Mouse (Mus musculus): ENCODE measurements at regions not wholly inside any gene's neighbourhood (a gene's known extent, or its start where the extent isn't known, plus 50 kb on each side); places are given as distances from the start of the nearest gene placed in this dataset.

DNA sequence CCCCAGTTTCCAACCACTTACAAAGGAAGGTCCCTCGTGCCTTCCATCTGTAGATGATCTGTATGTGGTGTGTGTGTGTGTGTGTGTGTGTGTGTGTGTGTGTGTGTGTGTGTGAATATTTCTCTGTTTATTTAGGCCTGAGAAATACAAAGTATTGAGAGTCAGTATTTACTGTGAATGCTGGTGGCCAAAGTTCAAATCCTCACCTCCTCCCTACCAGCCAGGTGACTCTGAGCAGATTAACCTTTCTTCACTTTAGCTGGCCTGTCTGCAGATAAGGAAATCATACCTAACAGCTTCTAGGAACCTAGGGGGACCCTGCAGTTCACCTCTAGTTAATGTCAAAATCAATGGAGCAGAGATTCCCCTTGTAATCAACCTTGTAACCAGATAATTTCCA lies 100.9 kb upstream of the Tle3 start:
- Histone ChIP-seq H3K4me2 (ENCODE audit: insufficient read depth, low read depth, poor library complexity, severe bottlenecking) (no peak overlapping the region), H3K9me3 (replicated peaks; ENCODE audit: low read length) (no peaks in the 10 kb centered on the region), H3K36me3 (replicated peaks in 1 of 2; ENCODE audit: control insufficient read depth in 1 of 2, insufficient read depth in 1 of 2, low read length in 1 of 2) (no peaks in the 10 kb centered on the region), H3K79me2 (replicated peaks; ENCODE audit: control insufficient read depth, extremely low read depth, insufficient read depth, poor library complexity, severe bottlenecking) (no peaks in the 10 kb centered on the region), H3K4me3 (replicated peaks in 1 of 3; ENCODE audit: low read depth in 2 of 3, low read length in 2 of 3, poor library complexity in 1 of 3) (no peak overlapping the region), H3K27me3 (replicated peaks) (peaks cover 1% of the 10 kb centered on the region), H3K27ac (ENCODE audit: insufficient read depth, low read depth) (no peak overlapping the region), H3K4me1 (ENCODE audit: control insufficient read depth in 1 of 2, insufficient read depth in 2 of 2) (peaks cover 15 to 36% of the 10 kb centered on the region in 2 experiments), H3K9ac (ENCODE audit: insufficient read depth, low read depth) (no peak overlapping the region)
- in situ Hi-C loops (cut with MboI; ENCODE audit: low pct_ligation_motif_present, low pct_unique_long_range_greater_than_20kb, low sequenced_read_pairs) = no loop called here
- dilution Hi-C loops (cut with MboI; ENCODE audit: extremely low pct_ligation_motif_present, extremely low pct_unique_long_range_greater_than_20kb, low sequenced_read_pairs) = no loop called here
- DNase-seq (ENCODE audit: extremely low read depth) = no peak
- TF ChIP-seq MXI1 (IDR thresholded peaks at IDR 0.05; ENCODE audit: low read depth, low read length) (no peak), CHD1 (IDR thresholded peaks at IDR 0.05; ENCODE audit: low read depth, low read length) (no peak), NELFE (IDR thresholded peaks at IDR 0.05; ENCODE audit: low read depth, low read length) (no peak), ELF1 (IDR thresholded peaks at IDR 0.05; ENCODE audit: low read depth, low read length) (no peak), MAX (IDR thresholded peaks at IDR 0.05; ENCODE audit: low read length) (no peak), MAZ (IDR thresholded peaks at IDR 0.05; ENCODE audit: low read depth, low read length) (no peak), E2F4 (IDR thresholded peaks at IDR 0.05; ENCODE audit: insufficient replicate concordance, low read depth, low read length) (no peak), PAX5 (IDR thresholded peaks at IDR 0.05; ENCODE audit: low read length) (no peak), MEF2A (IDR thresholded peaks at IDR 0.05; ENCODE audit: borderline replicate concordance, low read depth, low read length) (no peak), EP300 (IDR thresholded peaks at IDR 0.05; ENCODE audit: low read length) (no peak), TCF12 (IDR thresholded peaks at IDR 0.05; ENCODE audit: low read depth, low read length) (no peak), JUND (conservative IDR thresholded peaks at IDR 0.05; ENCODE audit: low read depth, low read length) (no peak), MAFK (IDR thresholded peaks at IDR 0.05; ENCODE audit: insufficient replicate concordance, low read length) (no peak), ZKSCAN1 (IDR thresholded peaks at IDR 0.05; ENCODE audit: borderline replicate concordance, low read depth, low read length) (no peak), MYC (IDR thresholded peaks at IDR 0.05; ENCODE audit: low read depth, low read length) (no peak), TBP (conservative IDR thresholded peaks at IDR 0.05; ENCODE audit: low read depth, low read length) (no peak), ZMIZ1 (IDR thresholded peaks at IDR 0.05; ENCODE audit: low read depth, low read length) (no peak), NRF1 (IDR thresholded peaks at IDR 0.05; ENCODE audit: low read depth, low read length) (no peak)

DNA sequence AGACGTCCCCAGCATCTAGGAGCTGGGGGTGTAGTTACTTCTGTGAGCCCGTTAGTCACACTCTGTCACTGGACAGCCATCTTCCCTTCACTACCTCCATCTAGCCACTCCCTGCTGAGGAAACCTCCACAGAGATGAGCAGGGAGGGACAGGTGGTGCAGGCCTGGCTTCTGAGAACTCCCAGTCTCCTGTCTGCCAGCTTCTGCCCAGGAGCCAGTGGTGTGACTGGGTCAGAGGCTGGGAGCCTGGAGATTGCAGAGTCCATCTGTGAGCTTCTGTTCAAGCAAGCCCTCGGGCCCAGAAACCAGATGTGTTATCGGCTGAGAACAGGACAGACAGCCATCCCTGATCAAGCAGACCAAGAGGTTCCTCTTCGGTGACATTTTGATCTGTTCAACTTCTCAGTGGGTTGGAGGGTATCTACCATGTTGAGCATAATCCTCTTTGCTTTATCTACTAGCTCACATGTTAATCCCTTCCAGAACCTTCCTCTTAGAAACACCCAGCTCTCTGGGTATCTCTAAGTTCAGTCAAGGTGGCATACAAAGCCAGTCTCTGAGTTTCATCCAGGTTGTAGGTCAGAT lies 100.3 kb upstream of the Tle3 start:
- H3K79me2 ChIP-seq (replicated peaks; ENCODE audit: control insufficient read depth, extremely low read depth, insufficient read depth, poor library complexity, severe bottlenecking) = no peaks in the 10 kb centered on the region
- TF ChIP-seq MAFK (IDR thresholded peaks at IDR 0.05; ENCODE audit: insufficient replicate concordance, low read length) (no peak), SMC3 (IDR thresholded peaks at IDR 0.05; ENCODE audit: low read depth, low read length) (no peak), SIN3A (IDR thresholded peaks at IDR 0.05; ENCODE audit: low read length) (no peak), MYC (IDR thresholded peaks at IDR 0.05; ENCODE audit: low read depth, low read length) (no peak), CHD2 (IDR thresholded peaks at IDR 0.05; ENCODE audit: low read length) (no peak), ZNF384 (IDR thresholded peaks at IDR 0.05; ENCODE audit: low read depth, low read length) (no peak)
- H3K4me1 ChIP-seq (ENCODE audit: control insufficient read depth in 1 of 2, insufficient read depth in 2 of 2) = peaks cover 15 to 32% of the 10 kb centered on the region in 2 experiments
- H3K27ac ChIP-seq (ENCODE audit: insufficient read depth, low read depth) = no peak overlapping the region
- H3K4me3 ChIP-seq (replicated peaks in 1 of 3; ENCODE audit: low read depth in 2 of 3, low read length in 2 of 3, poor library complexity in 1 of 3) = no peak overlapping the region
- peaks cover 1% of the 10 kb centered on the region for H3K27me3 ChIP-seq (replicated peaks)
- H3K9ac ChIP-seq (ENCODE audit: insufficient read depth, low read depth) = no peak overlapping the region
- H3K4me2 ChIP-seq (ENCODE audit: insufficient read depth, low read depth, poor library complexity, severe bottlenecking) = no peak overlapping the region
- in situ Hi-C loops (cut with MboI; ENCODE audit: low pct_ligation_motif_present, low pct_unique_long_range_greater_than_20kb, low sequenced_read_pairs) (no loop called here), dilution Hi-C loops (cut with MboI; ENCODE audit: extremely low pct_ligation_motif_present, extremely low pct_unique_long_range_greater_than_20kb, low sequenced_read_pairs) (no loop called here)
- H3K9me3 ChIP-seq (replicated peaks; ENCODE audit: low read length) = no peaks in the 10 kb centered on the region
- DNase-seq (ENCODE audit: extremely low read depth) = no peak
- H3K36me3 ChIP-seq (replicated peaks in 1 of 2; ENCODE audit: control insufficient read depth in 1 of 2, insufficient read depth in 1 of 2, low read length in 1 of 2) = no peaks in the 10 kb centered on the region
